Mouse (Mus musculus) embryo, embryonic 10.5 days (tissue): ENCODE results near the gene Cd151.
"Not testable (repeated sequence)": the region's sequence is repeated elsewhere in the genome, so short reads cannot be mapped to it uniquely, and the experiment has no call there.

ENCODE experiments used
- DNase-seq: peaks from one replicate; pipeline ENCODE4 v3.0.0-alpha.2; 2015; ENCODE audit warnings: low spot score

Cd151 gene

GRCm38 (mm10) chr7:141435856-141436522 lies 31.2 kb upstream of the Cd151 start:
- no peak for DNase-seq

- no peak for DNase-seq
These were observed 30.7 kb upstream of the Cd151 start for GRCm38 (mm10) chr7:141436523-141436892.

DNA sequence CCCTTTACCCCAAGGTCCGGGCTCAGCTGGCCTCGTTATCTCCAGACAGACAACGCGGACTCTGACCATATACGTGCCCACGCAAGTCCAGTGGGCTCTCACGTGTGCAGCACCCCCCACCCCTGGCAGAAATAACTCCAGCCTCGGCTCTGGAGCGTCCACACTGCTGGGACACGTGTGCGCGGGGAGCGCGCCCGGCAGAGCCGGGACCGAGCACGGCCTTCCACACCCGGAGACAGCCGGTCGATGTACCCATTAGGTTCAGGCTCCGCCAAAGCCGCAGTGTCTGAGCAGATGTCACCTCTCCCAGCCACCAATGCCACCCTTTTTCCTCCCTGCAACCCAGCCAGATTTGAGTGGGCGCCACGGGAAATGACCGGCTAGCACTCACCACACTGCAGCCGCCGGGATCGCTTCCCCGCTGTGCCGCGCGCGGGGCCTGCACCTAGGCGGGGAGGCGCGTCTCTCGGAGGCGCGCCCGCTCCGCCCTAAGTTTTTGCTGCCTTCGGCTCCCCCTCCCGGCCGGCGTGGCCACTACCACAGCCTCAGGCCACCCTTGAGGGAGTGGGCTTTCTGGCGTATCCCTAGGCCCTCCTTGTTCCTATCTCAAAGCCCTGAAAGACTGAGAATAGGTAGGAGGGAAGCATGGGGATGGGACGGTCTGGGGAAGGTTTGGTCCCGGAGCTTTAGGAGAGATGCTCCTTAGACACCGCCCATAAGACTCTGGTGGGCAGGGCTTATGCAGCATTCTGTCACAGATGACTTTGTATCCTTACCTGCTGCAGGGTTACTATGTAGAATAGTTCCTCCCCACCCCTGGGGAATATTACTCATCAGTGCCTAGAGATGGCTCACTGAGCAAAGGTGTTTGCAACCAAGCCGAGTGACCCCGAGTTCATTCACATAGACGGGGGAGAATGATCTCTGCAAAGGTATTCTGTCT lies 29.7 kb upstream of the Cd151 start, which contains the start of gene Slc25a22:
Gene Slc25a22, minus strand, starts transcription at position 715 of the 943 bp plus-strand sequence.
- peak; percentile 89 for DNase-seq

GRCm38 (mm10) chr7:141438201-141438968 lies 28.8 kb upstream of the Cd151 start:
- DNase-seq = no peak

DNA sequence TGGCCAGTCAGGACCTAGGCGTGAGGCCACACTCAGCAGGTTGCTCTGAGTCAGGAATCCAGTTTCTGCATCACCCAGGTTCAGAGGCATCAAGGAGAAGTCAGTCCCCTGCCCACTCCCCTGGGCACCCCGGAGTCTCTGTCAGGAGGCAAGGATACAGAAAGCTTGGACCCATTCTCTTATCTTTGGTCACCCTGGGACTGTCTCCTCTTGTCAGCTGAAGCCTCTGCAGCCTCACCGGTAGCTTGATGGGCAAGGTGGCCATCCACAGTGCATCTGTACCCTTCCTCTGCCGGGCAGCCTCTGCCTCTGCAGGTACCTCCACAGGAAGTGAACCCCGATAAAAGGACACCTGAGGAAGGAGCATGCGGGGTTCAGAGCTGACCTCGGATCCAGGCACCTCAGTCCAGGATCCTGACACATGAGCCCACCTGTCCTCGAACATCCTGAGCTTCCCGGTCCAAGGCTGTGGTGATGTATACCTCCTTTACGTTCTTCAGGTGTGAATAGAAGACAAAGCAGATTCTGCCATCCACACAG lies 28.0 kb upstream of the Cd151 start:
- DNase-seq = no peak

- no peak for DNase-seq
These were observed 27.4 kb upstream of the Cd151 start for GRCm38 (mm10) chr7:141439811-141440210.

DNA sequence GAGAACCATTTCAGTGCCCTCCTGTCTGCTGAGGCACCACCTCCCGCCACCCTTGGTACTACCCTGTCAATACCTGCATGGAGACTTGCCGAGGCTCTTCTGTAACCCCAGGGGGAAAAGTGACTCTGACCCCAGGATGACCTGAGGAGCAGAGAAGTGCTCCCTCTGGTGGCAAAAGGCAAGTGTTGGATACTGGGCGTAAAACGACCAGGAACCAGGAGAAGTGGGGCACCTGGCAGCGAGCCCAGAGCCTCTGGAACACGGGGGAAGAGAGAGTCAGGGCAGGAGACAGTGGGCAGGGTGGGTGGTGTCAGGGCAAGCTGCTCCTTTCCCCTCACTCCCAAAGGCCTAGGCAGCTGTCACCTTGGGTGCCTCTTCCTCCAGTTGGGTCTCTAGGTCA lies 26.6 kb upstream of the Cd151 start:
- peak; percentile 71 for DNase-seq

- DNase-seq = no peak
These were observed 25.7 kb upstream of the Cd151 start for GRCm38 (mm10) chr7:141441460-141441859.

- DNase-seq = no peak
These were observed 25.0 kb upstream of the Cd151 start for GRCm38 (mm10) chr7:141442199-141442598.

- peak; percentile 77 for DNase-seq
These were observed 23.9 kb upstream of the Cd151 start for GRCm38 (mm10) chr7:141443081-141443821.

DNA sequence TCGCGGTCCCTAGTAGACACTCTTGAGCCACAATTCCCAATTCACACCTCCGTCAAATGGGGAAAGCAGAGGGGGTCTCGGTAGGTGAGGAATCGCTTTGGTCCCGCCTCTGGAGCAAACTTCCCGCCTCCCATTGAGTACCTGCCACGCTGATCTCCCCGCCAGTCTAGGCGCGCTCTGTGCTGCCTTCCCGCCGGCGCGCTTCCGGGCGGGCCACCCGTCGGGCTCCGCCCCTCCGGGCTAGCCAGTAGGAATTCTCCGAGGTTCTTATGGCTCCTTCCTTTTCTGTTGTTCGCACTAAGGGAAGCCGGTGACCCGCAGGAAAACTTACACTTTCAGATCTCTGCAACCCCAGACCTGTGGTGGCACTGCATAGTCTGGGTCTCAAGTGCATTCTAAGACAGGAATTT lies 23.4 kb upstream of the Cd151 start, which contains the start of gene Pidd1:
Gene Pidd1, minus strand, starts transcription at position 198 of the 410 bp plus-strand sequence.
- peak; percentile 90 for DNase-seq

DNA sequence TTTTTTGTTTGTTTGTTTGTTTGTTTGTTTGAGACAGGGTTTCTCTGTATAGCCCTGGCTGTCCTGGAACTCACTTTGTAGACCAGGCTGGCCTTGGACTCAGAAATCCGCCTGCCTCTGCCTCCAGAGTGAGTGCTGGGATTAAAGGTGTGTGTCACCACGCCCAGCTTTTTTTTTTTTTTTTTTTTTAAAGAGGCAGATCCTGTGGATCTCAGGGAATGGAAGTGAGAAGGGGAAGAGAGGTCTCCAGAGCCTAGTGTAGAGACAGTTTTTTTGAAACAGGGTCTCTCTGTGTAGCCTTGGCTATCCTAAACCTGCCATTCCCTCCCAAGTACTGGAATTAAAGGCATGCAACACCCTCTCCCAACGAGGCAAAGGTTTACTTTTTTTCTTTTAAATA lies 20.8 kb upstream of the Cd151 start:
- not testable (repeated sequence) for DNase-seq

DNA sequence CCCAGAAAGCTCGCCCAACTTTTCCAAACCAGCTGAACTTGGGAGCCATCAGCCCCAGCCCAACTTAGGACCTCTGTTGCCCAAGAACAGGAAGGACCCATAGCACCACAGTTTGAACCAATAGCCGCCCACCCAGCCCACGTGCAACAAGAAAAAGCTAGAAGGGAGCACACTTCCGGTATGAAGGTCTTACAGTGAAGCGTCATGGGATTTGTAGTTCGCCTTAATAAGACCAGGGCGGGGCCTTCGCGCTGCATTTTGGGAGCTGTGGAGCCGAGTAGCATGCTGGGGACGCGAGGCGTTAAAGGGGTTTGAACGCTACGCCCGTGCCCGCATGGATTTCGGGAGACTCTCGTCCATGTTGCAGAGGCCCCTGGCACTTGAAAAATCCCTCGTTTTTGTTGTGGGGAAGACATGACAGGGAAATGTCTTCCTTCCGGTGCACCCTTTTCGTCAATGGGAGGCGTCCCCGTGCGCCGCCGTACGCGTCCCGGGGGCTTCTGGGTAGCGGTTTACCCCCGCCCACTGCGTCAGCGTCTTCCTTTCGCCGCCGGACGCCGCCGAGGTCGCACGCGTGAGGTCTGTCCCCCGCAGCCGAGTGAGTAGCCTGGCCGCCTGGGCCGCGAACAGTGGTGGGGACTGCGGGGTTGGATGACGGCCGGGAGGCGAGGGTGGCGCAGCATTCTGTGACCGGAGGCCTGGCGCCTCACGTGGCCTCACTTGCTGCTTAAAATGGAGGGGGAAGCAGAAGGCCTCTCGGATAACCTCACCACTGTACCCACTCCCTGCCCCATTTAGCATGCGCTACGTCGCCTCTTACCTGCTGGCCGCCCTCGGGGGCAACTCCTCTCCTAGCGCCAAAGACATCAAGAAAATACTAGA lies 19.8 kb upstream of the Cd151 start, which contains the start of gene Rplp2:
Gene Rplp2, plus strand, starts transcription at position 261 of the 882 bp plus-strand sequence.
- peak; percentile 97 for DNase-seq

GRCm38 (mm10) chr7:141451928-141452327 lies 15.3 kb upstream of the Cd151 start:
- DNase-seq = no peak

DNA sequence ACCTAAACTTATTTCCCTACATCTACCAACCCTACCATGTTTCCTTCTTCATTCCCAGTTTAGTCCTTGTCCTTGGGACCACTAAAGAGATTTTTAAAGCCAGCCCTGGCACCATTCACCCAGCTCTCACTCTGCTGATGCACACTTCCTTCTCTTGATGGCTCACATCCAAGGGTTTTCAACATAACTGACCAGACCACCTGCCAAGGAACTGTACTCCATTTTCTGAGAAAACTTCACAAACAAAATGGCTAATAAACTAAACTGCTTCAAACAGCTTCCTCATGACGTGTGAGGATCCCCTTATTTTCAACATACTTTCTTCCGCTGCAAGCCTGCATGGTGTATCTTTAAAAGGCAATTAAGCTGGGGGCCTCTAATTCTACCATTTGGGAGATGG lies 13.6 kb upstream of the Cd151 start:
- DNase-seq = no peak

GRCm38 (mm10) chr7:141454967-141455551 lies 12.1 kb upstream of the Cd151 start, which contains the start of gene Pnpla2:
Gene Pnpla2 (plus strand): TSS chr7:141455198.
- DNase-seq = peak; percentile 91

GRCm38 (mm10) chr7:141455610-141456314 lies 11.4 kb upstream of the Cd151 start:
- DNase-seq = peak; percentile 76

GRCm38 (mm10) chr7:141456739-141457138 lies 10.5 kb upstream of the Cd151 start:
- DNase-seq = no peak

- DNase-seq = no peak
These were observed 10.0 kb upstream of the Cd151 start for GRCm38 (mm10) chr7:141457236-141457635.
